Mouse (Mus musculus) C2C12 (cell line): Measurements from ENCODE around the gene Ube2l3.

Experiments used
- CEBPB ChIP-seq: IDR thresholded peaks from one replicate; pipeline ENCODE4 v1.6.1; 2011; ENCODE audit warnings: low read depth, mild to moderate bottlenecking, control low read depth, moderate library complexity
- CTCF ChIP-seq: IDR thresholded peaks from one replicate; pipeline ENCODE4 v1.5.1; 2011; ENCODE audit not compliant: control insufficient read depth, insufficient read depth, insufficient read length
- MAX ChIP-seq: IDR thresholded peaks from one replicate; pipeline ENCODE4 v1.6.1; 2011; ENCODE audit warnings: mild to moderate bottlenecking, control low read depth
- MYOD1 ChIP-seq: IDR thresholded peaks from one replicate; pipeline ENCODE4 v1.6.1; 2011; ENCODE audit warnings: low read depth; ENCODE audit not compliant: control insufficient read depth, insufficient read length
- USF1 ChIP-seq: IDR thresholded peaks from one replicate; pipeline ENCODE4 v1.6.1; 2011; ENCODE audit warnings: low read depth, mild to moderate bottlenecking, control low read depth, moderate library complexity

GRCm38 (mm10) chr16:17117309-17117799, 85.1 kb downstream of the Ube2l3 start:
- TF ChIP-seq CTCF (no peak), CEBPB (no peak), MYOD1 (no peak), USF1 (no peak), MAX (no peak)
